Mouse (Mus musculus): ENCODE results near the gene Rab3gap2. TPM values are rescaled to one million over a fixed set of nuclear protein-coding genes. Genes with fewer than 3 reads are reported as not detected.

Gene Rab3gap2
- polyA plus RNA-seq, 1 experiment, result 0.51 TPM

DNA sequence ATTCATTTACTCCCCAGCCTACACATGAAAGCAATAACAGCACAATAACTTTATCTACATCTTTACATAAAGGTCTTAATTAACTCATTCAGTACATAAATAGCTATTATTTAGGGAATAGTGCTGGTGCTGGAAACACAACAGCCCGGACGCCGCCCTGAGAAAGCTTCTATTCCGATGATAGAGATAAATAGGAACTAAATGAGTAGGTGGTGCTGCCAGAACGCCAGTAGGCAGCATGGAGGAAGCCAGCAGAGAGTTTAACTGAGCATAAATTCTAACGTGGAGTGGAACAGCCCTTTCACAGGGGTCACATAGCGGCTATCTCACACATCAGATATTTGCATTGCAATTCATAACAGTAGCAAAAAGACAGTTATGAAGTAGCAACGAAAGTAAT lies 39.1 kb downstream of the Rab3gap2 start:
- H3K27me3 ChIP-seq (ENCODE audit: control insufficient read depth), result no peaks in the 10 kb centered on the region
- H3K9me3 ChIP-seq (ENCODE audit: control insufficient read depth, low read length), result no peaks in the 10 kb centered on the region
- H3K4me1 ChIP-seq (ENCODE audit: control insufficient read depth), result no peaks in the 10 kb centered on the region
- H3K4me3 ChIP-seq (replicated peaks), result no peak overlapping the region
- no peak for TF ChIP-seq TAL1 (IDR thresholded peaks at IDR 0.05; ENCODE audit: low read length)
- no peak for TF ChIP-seq GATA1 (IDR thresholded peaks at IDR 0.05; ENCODE audit: low read length)
- peaks cover 85% of the 10 kb centered on the region for H3K36me3 ChIP-seq (ENCODE audit: control insufficient read depth)

DNA sequence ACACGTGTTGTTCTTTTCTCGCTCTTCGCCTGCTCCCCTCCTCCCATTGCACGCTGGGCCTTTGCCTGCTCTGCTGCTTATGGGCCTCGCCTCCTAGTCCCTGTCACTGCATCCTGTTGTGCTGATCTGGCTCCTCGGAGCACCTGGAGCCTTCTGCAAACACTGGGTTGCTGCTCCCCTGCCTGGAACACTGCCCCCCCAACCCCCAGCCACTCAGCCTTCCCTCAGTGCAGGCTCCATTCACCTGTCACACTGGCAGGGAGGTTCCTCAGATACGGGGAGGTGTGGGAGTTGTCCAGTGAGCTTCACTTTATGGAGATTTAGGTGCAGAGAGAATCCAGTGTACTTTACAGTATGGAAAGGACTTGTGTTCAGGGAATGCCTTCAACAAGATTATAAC lies 41.5 kb downstream of the Rab3gap2 start:
- H3K9me3 ChIP-seq (ENCODE audit: control insufficient read depth, low read length), result no peaks in the 10 kb centered on the region
- H3K36me3 ChIP-seq (ENCODE audit: control insufficient read depth), result peaks cover 85% of the 10 kb centered on the region
- H3K27me3 ChIP-seq (ENCODE audit: control insufficient read depth), result no peaks in the 10 kb centered on the region
- no peak overlapping the region for H3K4me3 ChIP-seq (replicated peaks)
- TF ChIP-seq TAL1 (IDR thresholded peaks at IDR 0.05; ENCODE audit: low read length) (no peak), GATA1 (IDR thresholded peaks at IDR 0.05; ENCODE audit: low read length) (no peak)
- no peaks in the 10 kb centered on the region for H3K4me1 ChIP-seq (ENCODE audit: control insufficient read depth)

DNA sequence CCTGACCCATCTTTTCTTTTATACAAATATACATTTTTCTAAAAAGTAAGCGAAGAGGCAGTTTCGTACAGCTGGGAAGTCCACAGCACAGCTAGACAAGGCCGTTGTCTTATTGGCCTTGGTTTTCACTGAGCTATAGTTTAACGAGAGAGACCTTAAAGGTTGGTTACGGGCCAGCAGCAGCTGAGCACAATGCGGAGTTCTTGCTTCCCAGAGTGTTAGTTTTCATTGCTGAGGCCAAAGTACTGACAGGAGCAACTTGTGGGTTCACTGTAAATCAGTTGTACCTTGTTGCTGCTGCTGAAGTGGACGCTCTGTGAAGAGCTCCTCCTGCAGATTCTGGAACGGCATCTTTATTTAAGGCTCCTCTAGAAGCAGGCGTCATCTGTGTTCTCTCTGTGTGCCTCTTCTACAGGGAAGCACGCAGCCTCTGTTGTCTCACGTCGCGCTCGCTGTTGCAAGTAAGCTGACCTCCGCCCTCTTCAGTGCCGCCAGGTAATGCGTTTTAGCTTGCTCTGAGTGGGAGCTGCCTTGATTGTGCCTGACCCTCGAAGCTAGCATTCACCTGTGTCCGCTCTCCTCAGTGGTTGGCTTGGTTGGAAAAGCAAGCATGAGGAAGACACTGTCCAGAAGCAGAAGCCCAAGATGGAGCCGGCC lies 43.6 kb downstream of the Rab3gap2 start:
- no peaks in the 10 kb centered on the region for H3K27me3 ChIP-seq (ENCODE audit: control insufficient read depth)
- H3K4me3 ChIP-seq (replicated peaks), result no peak overlapping the region
- H3K4me1 ChIP-seq (ENCODE audit: control insufficient read depth), result no peaks in the 10 kb centered on the region
- TF ChIP-seq TAL1 (IDR thresholded peaks at IDR 0.05; ENCODE audit: low read length), result no peak
- no peak for TF ChIP-seq GATA1 (IDR thresholded peaks at IDR 0.05; ENCODE audit: low read length)
- H3K36me3 ChIP-seq (ENCODE audit: control insufficient read depth), result peaks cover 84% of the 10 kb centered on the region
- no peaks in the 10 kb centered on the region for H3K9me3 ChIP-seq (ENCODE audit: control insufficient read depth, low read length)

DNA sequence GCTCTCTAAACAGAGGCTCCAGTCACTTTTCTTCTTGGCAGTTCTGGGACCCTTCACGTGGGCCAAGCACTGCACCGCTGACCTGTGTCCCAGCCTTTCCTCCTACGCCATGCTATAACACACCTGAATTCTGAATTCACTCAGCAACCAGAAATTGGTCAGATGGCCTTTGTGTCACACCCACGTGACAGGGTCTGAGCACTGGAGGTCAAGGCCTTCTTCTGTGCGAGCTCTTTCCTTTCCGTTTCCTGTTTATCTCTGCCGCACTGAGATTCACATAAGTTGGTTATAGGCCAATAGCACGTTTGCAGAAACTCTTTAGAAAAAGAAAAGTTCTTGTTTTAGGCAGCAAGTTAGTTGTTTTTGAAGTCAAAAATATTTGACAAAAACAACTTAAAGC lies 44.8 kb downstream of the Rab3gap2 start:
- Histone ChIP-seq H3K4me1 (ENCODE audit: control insufficient read depth) (no peaks in the 10 kb centered on the region), H3K27me3 (ENCODE audit: control insufficient read depth) (no peaks in the 10 kb centered on the region), H3K4me3 (replicated peaks) (no peak overlapping the region), H3K36me3 (ENCODE audit: control insufficient read depth) (peaks cover 84% of the 10 kb centered on the region), H3K9me3 (ENCODE audit: control insufficient read depth, low read length) (no peaks in the 10 kb centered on the region)
- TF ChIP-seq TAL1 (IDR thresholded peaks at IDR 0.05; ENCODE audit: low read length), result no peak
- no peak for TF ChIP-seq GATA1 (IDR thresholded peaks at IDR 0.05; ENCODE audit: low read length)

DNA sequence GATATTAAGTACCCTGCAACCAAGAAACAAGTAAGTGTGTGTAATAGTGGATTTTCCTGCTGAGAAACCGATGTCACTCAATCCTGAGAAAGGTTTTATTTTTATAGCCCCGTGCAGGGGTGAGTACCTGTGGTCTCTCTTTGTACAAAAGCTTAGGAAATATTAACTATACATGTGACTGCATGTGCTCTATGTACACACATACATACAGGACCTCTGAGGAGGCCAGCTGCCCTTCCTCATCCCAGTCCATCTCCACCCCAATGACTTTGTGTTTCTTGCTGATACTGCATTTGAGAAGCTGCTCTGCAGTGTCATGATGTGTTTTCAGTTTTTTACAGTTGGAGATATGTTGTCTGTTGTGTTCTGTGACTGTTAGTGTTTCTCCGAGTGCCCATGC lies 48.4 kb downstream of the Rab3gap2 start:
- H3K9me3 ChIP-seq (ENCODE audit: control insufficient read depth, low read length), result no peaks in the 10 kb centered on the region
- no peaks in the 10 kb centered on the region for H3K27me3 ChIP-seq (ENCODE audit: control insufficient read depth)
- peaks cover 79% of the 10 kb centered on the region for H3K36me3 ChIP-seq (ENCODE audit: control insufficient read depth)

DNA sequence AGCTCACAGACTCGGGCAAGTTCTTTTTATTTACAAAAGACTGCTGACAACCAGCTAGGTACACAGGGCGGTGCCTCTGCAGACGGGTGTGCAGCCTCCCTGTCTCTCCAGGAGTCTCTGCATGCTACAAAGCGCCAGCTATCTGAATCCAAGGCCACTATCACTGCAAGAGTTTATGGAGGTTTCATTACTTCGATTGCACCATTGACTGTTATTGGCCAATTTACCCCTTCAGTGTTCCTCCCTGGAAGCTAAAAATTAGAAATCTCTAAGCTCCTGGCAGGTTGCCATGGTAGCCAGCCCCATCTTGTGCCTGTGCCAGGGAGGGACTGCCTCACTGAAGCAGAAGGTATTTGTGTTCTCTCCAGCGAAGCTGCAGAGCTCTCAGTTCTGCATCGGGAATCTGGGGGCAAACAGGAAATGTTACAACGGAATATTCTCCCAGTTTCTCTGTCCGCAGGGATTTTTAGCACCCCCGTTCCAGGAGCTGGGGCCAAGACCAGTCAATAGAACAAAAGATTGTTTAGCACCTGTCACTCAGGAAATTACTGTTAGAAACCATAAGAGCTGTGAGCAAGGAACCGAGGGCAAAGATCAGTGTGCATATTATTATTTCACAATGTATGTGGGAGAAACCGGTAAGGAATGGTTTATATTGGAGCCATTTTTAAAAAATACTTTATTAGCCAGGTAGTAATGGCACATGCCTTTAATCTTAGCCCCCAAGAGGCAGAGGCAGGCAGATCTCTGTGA lies 49.4 kb downstream of the Rab3gap2 start:
- no peak overlapping the region for H3K4me3 ChIP-seq (replicated peaks)
- H3K4me1 ChIP-seq (ENCODE audit: control insufficient read depth), result no peaks in the 10 kb centered on the region
- H3K36me3 ChIP-seq (ENCODE audit: control insufficient read depth), result peaks cover 74% of the 10 kb centered on the region
- H3K9me3 ChIP-seq (ENCODE audit: control insufficient read depth, low read length), result no peaks in the 10 kb centered on the region
- TF ChIP-seq GATA1 (IDR thresholded peaks at IDR 0.05; ENCODE audit: low read length) (no peak), TAL1 (IDR thresholded peaks at IDR 0.05; ENCODE audit: low read length) (no peak)
- H3K27me3 ChIP-seq (ENCODE audit: control insufficient read depth), result no peaks in the 10 kb centered on the region

More for the DNA sequence above, 48.4 kb downstream of the Rab3gap2 start:
- Histone ChIP-seq H3K4me3 (replicated peaks) (no peak overlapping the region), H3K4me1 (ENCODE audit: control insufficient read depth) (no peaks in the 10 kb centered on the region)
- TF ChIP-seq GATA1 (IDR thresholded peaks at IDR 0.05; ENCODE audit: low read length) (no peak), TAL1 (IDR thresholded peaks at IDR 0.05; ENCODE audit: low read length) (no peak)

DNA sequence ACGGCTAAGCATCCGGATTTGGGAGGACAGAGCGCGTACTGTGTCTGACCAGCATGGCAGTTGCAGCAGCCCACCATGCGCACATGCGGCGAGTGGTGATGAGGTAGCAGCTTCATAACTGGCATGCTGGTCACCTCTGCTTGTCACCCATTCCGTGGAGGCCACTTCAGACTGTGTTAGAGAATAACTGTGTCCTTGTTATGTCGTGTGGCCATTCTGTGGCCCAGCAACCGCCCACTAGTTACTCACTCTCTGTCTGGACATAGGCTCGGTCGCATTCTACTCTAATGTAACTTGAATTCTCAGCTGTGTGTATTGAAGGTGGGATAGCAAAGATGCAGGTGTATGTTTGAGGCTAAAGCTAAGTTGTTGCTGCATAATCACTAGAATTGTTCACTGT lies 51.4 kb downstream of the Rab3gap2 start:
- no peak for TF ChIP-seq GATA1 (IDR thresholded peaks at IDR 0.05; ENCODE audit: low read length)
- no peak for TF ChIP-seq TAL1 (IDR thresholded peaks at IDR 0.05; ENCODE audit: low read length)
- H3K9me3 ChIP-seq (ENCODE audit: control insufficient read depth, low read length), result no peaks in the 10 kb centered on the region
- no peaks in the 10 kb centered on the region for H3K27me3 ChIP-seq (ENCODE audit: control insufficient read depth)
- peaks cover 68% of the 10 kb centered on the region for H3K36me3 ChIP-seq (ENCODE audit: control insufficient read depth)
- H3K4me3 ChIP-seq (replicated peaks), result no peak overlapping the region
- H3K4me1 ChIP-seq (ENCODE audit: control insufficient read depth), result no peaks in the 10 kb centered on the region

DNA sequence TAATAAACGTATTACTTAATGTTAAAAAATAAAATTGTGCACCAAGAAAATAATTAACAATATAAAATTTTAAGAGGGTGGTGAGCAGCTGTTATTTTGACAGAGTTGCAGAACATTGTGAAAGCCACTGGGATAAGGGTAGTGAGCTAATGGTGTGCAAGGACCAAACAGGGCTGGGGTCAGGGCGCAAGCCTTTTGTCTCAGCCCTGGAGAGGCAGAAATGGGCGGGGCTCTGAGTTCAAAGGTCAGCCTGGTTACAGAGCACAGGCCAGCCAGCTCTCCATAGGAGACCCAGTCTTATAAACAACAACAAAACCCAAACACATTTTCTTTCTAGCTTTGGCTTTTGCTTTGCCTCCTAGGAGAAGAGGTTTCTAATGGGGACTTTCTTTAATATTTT lies 52.8 kb downstream of the Rab3gap2 start:
- Histone ChIP-seq H3K36me3 (ENCODE audit: control insufficient read depth) (peaks cover 65% of the 10 kb centered on the region), H3K9me3 (ENCODE audit: control insufficient read depth, low read length) (no peaks in the 10 kb centered on the region), H3K27me3 (ENCODE audit: control insufficient read depth) (no peaks in the 10 kb centered on the region), H3K4me1 (ENCODE audit: control insufficient read depth) (no peaks in the 10 kb centered on the region), H3K4me3 (replicated peaks) (no peak overlapping the region)
- no peak for TF ChIP-seq GATA1 (IDR thresholded peaks at IDR 0.05; ENCODE audit: low read length)
- TF ChIP-seq TAL1 (IDR thresholded peaks at IDR 0.05; ENCODE audit: low read length), result no peak

DNA sequence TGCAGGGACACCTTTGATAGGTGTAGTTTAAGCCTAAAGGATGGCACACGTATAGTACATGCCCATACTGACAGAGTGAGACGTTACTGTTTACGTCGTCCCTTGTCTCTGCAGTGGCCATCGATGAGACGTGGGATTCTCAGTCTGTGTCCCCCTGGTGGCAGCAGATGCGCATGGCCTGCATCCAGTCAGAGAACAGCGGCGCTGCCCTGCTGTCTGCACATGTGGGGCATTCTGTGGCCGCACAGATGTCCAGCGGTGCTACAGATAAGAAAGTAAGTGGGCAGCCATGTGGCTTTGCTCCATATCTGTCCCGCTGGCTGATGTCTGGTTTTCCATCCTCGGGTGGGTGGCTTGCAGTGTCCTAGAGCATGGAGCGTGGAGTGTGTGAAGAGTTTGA lies 58.6 kb downstream of the Rab3gap2 start:
- Histone ChIP-seq H3K27me3 (ENCODE audit: control insufficient read depth) (no peaks in the 10 kb centered on the region), H3K4me3 (replicated peaks) (no peak overlapping the region), H3K4me1 (ENCODE audit: control insufficient read depth) (no peaks in the 10 kb centered on the region), H3K9me3 (ENCODE audit: control insufficient read depth, low read length) (peaks cover 3% of the 10 kb centered on the region; the same call in 1 of the 2 replicates), H3K36me3 (ENCODE audit: control insufficient read depth) (peaks cover 81% of the 10 kb centered on the region)
- no peak for TF ChIP-seq GATA1 (IDR thresholded peaks at IDR 0.05; ENCODE audit: low read length)
- TF ChIP-seq TAL1 (IDR thresholded peaks at IDR 0.05; ENCODE audit: low read length), result no peak

Measured in erythroblast, embryonic 14.5 days (primary cell).